Mouse (Mus musculus) cerebellum, postnatal 4 days (tissue): Measurements from ENCODE around the gene Gm20683.
"Not testable (repeated sequence)": the region's sequence is repeated elsewhere in the genome, so short reads cannot be mapped to it uniquely, and the experiment has no call there.

Experiments
- DNase-seq, 2 experiments: peaks; one replicate each; pipeline ENCODE4 v3.0.0; 2022; ENCODE audit warnings: low spot score in 2 of 2, mixed read lengths in 1 of 2

Gene Gm20683

DNA sequence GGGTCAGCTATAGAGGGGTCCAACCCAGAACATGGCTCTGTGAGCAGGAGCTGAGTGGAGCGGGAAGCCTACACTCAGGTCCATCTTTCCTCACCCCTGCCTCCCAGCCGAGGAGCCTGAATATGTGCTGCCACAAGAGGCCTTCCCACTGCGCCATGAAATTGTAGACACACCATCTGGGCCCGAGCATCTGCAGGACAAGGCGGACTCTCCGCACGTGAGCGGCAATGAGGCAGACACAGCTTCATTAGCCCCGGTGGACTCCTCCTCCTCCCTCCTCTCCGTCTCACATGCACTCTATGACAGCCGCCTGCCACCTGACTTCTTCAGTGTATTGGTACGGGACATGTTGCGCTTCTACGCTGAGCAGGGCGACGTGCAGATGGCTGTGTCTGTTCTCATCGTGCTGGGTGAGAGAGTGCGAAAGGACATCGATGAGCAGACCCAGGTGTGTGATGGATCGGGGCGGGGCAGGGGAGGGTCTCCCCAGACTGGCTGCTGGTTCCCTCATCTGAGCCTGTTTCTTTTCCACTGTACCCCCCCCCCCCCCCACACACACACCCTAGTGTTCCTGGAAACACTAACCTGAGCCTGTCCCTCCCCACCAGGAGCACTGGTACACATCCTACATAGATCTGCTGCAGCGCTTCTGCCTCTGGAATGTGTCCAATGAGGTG is 13.9 kb downstream of the Gm20683 start:
- no peak for DNase-seq

DNA sequence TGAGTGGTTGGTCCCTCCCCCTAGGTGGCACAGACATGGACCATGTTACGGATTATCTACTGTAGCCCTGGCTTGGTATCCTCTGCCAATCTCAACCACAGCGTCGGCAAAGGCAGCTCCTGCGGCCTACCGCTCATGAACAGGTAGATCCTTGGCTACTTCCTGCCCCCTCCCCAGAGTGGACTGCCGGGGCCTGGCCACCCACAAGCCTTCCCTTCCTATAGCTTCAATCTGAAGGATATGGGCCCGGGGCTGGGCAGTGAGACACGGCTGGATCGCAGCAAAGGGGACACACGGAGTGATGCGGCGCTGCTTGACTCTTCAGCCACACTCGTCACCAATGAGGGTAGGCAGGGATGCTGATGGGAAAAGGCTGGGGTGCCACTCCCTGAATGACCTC is 14.6 kb downstream of the Gm20683 start:
- DNase-seq, result no peak

DNA sequence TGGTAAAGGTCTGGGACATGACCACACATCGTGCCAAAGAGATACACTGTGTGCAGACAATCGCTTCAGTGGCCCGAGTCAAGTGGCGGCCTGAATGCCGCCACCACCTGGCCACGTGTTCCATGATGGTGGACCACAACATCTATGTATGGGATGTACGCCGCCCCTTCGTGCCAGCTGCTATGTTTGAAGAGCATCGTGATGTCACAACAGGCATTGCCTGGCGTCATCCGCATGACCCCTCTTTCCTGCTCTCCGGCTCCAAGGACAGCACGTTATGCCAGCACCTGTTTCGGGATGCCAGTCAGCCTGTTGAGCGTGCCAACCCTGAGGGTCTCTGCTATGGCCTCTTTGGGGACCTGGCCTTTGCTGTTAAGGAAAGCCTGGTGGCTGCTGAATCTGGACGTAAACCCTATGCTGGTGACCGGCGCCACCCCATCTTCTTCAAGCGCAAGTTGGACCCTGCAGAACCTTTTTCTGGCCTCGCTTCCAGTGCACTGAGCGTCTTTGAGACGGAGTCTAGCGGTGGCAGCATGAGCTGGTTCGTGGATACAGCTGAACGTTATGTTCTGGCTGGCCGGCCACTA is 15.5 kb downstream of the Gm20683 start:
- DNase-seq, result no peak

DNA sequence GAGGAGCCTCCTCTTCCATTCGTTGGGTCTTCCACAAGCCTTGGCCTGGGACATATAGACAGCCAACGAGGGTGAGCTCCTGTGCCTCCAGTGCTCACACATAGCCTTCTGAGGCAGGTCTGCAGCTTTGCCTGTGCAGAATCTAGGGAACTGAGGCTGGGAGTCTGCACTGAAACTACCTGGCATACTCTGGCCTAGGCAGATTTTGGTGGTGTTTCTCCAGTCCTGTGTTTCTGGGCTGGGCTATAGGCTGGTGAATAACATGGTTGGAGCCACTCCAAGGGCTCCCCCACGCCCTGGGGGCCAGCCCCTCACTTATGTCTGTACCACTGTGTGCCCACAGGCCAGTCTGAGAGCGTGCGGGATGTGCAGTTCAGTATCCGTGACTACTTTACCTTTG is 16.3 kb downstream of the Gm20683 start:
- DNase-seq, result no peak

DNA sequence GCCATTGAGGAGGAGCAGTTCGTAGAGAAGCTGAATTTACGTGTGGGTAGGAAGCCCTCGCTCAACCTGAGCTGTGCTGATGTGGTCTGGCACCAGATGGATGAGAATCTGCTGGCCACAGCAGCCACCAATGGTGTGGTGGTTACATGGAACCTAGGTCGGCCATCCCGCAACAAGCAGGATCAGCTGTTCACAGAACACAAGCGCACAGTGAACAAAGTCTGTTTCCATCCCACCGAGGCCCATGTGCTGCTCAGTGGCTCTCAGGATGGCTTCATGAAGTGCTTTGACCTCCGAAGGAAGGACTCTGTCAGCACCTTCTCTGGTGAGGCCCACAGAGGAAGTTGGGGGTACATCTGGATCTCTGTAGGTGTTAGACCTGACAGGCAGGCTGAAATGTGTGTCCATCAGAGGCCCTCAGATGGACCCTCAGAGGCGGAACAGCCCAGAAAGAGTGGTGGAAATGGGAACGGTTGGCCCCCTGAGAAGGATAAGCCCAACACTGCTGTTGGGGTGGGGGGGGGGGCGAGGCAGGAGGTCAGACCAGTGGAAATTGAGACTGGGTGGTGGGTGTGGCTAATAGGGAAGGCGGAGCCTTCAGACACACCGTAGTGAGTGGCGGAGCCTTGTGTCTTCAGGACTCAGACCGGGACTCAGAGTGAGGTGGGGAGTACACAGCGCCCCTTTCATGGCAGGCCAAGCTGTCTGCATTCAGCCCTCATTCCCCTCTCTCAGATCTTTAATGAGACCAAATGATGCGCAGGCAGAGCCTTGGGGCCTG is 17.0 kb downstream of the Gm20683 start:
- no peak for DNase-seq

DNA sequence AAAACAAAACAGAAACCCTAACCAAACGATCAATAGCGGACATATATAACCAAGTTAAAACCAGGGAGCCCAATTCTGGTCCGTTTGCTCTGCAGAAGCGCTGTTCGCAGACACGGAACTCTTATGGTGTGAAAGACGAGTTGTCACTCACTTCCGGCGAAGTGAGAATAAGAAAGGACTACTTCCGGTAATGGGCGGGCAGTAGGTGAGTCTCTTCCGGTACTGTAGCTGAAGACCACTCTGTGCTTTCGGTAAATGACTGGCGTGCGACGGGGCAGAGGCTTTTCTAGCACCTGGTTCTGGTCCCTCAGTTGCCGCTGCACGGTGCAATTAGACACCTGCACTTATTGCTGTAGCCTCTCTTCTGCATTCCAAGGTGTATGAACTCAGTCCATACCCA is 18.1 kb downstream of the Gm20683 start, which contains the start of gene Wdr24:
Gene Wdr24, plus strand, starts transcription at position 176 of the 400 bp plus-strand sequence.
- DNase-seq, result peak; percentile 61 to 79

DNA sequence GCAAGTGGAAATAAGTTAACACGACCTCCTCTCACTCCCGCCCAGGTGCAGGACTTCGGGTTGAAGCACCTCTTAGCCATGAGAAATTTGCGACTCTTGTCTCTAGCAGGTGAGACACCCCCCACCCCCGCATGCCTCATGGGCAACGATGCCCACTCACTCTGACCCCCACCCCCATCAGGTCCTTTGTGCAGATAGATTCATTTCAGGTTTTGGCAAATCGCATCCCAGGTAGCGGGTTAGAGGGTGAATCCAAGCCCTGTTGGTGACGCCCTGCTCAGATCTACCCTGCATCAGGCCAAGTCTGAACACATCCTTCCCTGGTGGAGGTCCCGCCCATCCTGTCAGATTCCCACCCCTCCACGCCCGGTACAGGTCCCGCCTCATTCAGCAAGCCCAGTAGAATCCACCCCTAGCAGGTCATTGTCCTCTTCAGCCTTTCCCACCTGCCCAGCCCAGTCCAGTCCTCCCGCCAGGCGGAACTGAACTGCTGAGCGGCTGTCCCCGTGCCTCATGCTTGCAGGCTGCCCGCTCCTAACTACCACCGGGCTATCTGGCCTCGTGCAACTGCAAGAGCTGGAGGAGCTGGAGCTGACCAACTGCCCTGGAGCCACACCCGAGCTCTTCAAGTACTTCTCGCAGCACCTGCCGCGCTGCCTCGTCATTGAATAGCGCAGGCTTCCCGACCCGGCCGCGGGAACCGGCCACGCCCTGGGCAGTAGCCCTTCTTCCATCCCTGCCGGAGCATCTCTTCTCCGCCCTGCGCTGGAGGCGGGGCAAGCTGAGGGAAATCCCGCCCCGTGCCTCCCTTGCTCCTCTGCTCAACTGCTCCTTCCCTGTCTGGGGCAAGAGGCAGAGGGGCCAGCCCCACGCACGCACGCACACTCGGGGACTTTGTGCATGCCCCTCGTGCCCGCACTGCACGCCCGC is 22.4 kb downstream of the Gm20683 start:
- DNase-seq, result peak in 1 of 2 experiments; percentile 22

DNA sequence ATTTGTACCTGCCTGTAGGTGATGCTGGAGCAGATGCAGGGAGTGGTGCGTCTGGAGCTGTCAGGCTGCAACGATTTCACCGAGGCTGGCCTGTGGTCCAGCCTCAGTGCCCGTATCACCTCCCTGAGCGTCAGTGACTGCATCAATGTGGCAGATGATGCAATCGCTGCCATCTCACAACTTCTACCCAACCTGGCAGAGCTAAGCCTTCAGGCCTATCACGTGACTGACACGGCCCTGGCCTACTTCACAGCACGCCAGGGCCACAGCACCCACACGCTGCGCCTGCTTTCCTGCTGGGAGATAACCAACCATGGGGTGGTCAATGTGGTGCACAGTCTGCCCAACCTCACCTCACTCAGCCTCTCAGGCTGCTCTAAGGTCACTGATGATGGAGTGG is 23.9 kb downstream of the Gm20683 start:
- no peak for DNase-seq

DNA sequence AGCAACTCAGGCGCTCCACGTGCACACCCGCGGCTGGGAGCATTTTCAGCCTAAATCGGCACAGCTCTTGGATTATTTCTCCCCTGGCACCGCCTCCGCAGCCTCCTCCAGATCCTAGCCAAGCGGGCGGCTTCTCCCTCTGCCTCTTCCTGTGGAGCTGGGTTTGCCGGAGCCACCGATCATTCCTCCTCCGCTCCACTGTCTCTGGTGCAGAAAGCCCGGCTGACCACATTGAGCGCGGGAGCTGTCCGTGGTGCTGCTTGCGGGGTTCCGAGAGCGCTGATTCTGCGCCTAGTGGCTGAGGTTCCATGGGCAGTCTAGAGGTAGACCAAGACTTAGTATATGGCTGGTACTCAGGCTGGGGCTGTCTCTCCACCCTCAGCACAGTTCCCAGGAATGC is 28.1 kb downstream of the Gm20683 start:
- DNase-seq, result peak in 1 of 2 experiments; percentile 66

DNA sequence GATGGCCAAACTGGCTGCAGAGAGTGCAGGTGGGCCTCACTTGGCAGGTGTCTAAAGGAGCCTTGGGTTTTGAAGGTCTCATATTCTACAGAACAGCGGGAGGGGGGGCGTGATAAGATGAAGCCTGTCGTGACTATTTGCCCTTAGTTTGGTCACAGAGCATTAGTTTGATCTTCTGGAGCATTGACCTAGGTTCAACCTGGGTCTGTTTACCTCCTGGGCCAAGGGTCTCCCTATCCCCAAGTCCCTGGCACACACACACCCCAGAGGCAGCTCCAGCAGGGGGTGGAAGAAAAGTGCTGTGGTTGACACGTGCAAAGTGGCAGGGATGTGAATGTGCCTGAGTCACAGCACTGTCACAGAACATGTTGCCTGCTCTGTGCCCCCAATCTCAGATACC is 30.7 kb downstream of the Gm20683 start:
- DNase-seq, result no peak

DNA sequence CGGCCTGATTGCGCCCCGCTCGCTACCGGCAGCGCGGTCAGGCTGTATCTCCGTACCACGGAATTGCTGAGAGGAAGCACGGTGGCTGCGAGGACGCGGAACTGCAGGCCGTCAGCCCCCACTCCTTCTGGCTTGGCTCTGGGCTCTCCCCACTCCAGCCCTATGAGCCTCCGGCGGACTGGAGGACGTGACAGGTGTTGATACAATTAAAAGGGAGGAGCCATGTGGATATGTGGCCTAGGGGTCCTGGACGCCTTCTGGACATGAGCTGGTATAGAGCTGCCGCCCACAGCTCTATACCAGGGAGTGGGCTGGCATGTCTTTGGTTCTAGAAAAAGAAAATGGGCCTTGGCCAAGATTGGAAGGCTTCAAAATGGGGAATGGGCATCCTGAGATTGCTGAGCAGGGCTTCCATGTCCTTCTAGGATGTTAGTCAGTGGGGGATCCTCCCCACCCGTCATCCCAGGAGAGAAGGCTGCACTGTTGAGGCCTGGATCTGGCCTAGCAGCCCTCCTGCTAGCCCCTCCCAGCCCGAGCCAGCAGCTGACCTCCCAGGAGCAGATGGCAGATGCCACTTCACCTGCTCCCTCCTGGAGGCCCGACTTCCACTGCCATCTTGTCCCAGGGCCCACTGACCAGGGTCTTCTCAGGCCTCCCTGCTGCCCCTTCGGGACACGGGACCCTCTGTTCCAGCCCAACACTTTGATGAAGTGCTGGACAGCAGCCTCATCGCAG is 31.8 kb downstream of the Gm20683 start:
- DNase-seq, result peak in 1 of 2 experiments; percentile 38

DNA sequence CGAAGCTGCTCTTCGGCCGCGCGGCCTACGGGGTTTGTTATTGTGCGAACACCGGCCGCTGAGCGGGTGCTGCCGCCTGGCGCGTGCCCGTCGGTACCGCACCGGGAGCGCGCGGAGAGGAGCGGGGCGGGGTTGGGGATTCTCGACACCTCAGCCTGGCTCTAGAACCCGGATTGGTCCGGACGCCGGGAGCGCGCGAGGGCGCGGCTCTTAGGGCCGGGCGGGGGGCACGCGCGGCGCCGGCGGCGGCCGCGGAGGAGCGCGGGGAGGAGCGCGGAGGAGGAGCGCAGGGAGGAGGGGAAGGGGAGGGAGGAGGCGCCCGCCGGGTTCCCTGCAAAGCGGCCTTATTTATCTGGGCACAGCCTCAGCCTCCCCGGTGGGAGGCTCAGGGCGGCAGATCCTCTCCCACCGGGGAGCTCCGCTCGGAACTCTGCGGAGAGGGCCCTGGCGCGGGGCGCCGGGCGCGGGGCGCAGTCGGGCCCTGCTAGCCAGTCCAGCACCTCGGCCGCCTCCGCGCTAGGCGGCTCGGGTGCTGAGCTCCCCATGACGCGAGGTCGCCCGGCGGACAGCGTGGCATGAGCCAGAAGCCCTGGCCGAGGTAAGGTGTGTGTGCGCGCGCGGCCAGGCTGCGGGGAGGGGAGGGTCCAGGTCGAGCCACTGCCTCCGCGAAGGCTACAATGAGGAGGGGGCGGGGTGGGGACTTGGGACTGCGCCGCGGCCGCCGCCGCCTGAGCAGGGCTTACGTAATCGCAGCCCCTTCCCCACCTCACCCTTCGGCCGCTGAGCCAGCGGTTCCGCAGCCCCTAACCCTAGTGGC is 32.6 kb downstream of the Gm20683 start, which contains the start of gene Fbxl16:
Gene Fbxl16, plus strand, starts transcription at position 297 of the 817 bp plus-strand sequence.
- DNase-seq, result peak; percentile 74 to 90

DNA sequence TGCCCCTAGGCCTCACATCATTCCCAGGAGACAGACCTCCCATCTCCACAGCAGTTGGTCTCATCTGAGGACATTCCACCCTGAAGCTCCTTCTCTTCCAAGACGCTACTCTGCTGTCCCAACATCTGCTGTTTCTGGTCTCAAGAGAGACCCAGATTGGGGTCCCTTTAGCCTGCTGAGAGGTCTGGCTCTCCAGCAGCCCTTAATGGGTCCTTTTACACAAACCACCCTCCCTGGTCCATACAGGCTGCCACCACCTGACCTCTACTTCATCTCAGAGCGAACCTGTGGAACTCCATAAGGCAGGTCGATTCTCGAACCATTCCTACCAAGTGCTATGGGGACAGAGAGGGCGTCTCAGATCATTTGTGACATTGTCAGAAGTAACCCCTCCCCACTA is 33.5 kb downstream of the Gm20683 start:
- no peak for DNase-seq

DNA sequence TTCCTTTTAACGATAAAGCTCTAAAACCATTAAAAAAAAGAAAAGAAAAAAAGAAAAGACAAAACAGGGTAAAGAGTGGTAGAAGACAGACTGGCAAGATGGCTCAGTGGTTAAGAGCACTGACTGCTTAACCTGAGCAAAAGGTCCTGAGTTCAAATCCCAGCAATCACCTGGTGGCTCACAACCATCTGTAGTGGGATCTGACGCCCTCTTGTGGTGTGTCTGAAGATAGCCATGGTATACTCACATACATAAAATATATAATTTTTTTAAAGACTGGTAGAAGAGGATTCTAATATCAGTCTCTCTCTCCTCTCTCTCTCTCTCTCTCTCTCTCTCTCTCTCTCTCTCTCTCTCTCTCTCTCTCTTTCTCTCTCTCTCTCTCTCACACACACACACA is 34.1 kb downstream of the Gm20683 start:
- not testable (repeated sequence) for DNase-seq

DNA sequence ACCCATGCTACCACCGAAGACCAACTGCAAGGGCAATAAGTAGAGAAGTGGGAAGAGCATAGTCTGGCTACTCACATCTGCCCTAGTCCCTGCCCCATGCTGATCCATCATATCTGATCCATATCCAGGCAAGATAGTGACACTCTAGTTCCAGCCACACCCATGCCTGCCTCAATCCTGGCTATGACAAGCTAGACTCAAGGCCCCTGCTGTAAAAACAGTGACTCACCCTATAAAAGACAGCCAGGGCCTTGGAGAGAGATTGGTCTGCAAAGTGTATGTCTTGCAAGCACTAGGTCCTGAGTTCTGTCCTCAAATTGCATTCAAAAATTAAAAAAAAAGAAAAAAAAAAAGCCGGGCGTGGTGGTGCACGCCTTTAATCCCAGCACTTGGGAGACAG is 35.1 kb downstream of the Gm20683 start:
- DNase-seq, result no peak

DNA sequence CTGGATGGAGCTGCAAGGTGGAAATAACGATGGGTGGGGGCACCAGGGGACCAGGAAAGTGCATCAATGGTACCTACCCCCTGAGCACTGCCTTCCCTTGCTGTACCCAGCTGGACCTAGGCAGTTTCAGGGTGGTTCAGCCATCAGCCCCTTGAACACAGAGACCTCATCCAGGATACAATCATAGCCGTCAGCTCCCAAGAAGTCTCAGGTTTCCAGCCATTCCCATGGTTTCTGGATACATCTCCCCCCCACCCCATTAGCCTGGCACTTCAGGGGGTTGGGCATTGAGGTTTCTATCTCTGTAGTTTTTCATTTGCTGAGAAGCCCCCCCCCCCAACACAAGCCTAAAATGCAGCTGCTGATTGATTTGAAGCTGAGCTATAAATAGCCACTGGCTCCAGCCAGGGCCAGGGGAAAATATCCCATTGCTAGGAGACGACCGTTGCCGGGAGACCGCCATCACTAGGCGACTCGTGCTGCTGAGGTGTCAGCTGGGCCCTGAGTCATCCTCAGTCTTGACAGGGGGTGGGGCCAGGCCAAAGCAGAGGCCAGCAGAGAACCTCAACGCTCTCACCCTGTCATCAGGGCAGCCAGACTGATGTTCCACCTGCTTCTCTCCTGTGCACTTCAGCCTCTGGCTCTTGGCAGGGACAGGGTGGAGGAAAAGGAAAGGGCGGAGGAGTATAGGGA is 38.6 kb downstream of the Gm20683 start:
- DNase-seq, result peak in 1 of 2 experiments; percentile 71

DNA sequence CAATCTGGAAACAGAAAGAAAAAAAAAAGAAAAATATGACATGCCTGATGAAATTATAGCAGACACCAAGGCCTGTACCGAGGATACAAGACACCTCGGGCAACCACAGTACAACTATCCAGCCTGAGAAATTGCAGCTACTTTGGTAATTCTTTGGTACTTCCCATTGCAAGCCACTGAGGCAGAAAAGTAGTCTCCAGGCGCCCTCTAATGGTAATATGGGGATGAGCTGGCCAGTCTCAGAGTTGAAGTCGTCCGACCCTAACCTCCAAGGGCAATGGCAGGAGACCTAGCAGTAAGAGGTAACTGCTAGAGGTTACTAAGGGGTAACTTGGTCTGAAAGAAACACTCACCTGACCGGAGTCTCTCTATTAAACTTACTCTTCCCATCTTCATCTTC is 40.5 kb downstream of the Gm20683 start:
- DNase-seq, result peak in 1 of 2 experiments; percentile 68

DNA sequence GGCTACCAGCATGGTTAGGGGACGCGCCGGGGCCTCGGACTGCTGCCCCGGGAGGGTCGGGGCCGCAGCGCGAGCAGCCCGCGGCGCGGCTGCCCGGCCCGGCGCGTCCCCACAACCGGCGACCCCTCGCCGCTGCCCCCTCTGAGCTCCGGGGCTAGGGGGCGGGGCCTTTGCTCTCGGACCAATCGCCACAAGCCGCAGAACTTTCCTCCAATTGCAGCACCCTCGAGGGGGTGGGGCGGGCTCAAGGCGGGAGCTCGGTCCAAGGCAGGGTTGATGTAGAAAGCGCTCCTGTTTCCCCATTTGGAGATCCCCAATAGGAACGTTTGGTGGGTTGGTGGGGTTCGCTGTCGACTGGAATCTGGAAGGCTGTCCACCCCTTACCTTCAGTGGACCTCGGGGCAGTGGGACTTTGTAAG is 44.6 kb downstream of the Gm20683 start, which contains the start of gene Metrn:
Gene Metrn, minus strand, starts transcription at position 186 of the 419 bp plus-strand sequence.
- peak; percentile 67 to 80 for DNase-seq

DNA sequence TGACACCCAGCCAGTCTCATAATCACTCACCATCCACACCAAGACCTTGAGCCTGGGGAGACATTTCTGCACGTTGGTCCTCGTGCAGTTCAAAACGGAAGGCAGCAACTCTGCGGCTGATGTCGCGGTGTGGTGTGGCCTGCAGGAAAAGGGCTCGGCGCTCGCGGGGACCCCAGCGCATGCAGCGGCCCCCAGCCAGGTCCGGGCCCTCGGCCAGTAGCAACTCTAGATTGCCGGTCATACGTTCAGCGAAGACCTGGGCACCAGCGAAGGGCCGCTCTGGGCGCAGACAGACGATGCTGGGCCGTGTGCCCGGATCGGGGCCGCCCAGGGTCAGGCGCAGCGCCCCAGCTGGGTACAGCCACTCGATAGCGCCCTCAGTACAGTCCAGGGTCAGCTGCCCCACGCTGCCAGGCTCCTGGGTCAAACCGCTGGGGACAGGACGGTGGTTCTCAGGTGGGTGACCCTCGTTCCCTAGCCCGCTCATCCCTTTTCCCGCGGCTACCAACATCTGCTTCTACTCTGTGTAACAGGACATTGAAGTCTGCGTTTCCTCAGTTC is 45.3 kb downstream of the Gm20683 start:
- no peak for DNase-seq
